Mouse (Mus musculus) ES-E14 (cell line): Measurements from ENCODE around the gene Hnf4a.

ENCODE experiments used
- CHD2 ChIP-seq: IDR thresholded peaks from 2 replicates; pipeline ENCODE4 v1.6.1; 2014; ENCODE audit warnings: mild to moderate bottlenecking, low read depth, low read length, inconsistent platforms
- HCFC1 ChIP-seq: IDR thresholded peaks from 2 replicates; pipeline ENCODE4 v1.6.1; 2012; ENCODE audit warnings: low read length, inconsistent platforms, borderline replicate concordance; ENCODE audit not compliant: insufficient read depth
- MAFK ChIP-seq: IDR thresholded peaks from 2 replicates; pipeline ENCODE4 v1.6.1; 2014; ENCODE audit warnings: mild to moderate bottlenecking, low read depth, low read length, inconsistent platforms; ENCODE audit not compliant: insufficient read depth
- ZNF384 ChIP-seq: IDR thresholded peaks from 2 replicates; pipeline ENCODE4 v1.6.1; 2012; ENCODE audit warnings: low read depth, low read length, inconsistent platforms

- TF ChIP-seq MAFK: no peak
- no peak for TF ChIP-seq ZNF384
- TF ChIP-seq HCFC1: no peak
- TF ChIP-seq CHD2: no peak
Measured at GRCm38 (mm10) chr2:163611176-163611575, 104.6 kb downstream of the Hnf4a start.
